Comparison of ENCODE assay signal across 8 mouse cellular contexts in the genomic region with DNA sequence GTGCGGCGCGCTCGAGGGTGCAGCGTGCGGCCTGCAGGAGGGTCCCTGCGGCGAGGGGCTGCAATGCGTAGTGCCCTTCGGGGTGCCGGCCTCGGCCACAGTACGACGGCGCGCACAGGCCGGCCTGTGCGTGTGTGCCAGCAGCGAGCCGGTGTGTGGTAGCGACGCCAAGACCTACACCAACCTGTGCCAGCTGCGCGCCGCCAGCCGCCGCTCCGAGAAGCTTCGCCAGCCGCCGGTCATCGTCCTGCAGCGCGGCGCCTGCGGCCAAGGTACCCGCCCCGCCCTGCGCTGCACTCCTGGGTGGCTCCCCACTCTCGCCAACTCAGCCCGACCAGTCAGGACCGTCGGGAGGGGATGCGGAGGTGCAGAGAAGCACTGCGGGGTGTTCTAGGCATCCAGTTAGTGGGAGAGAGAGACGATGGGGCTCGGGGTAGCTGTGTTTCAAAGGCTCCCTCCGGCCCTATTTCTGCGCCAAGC. TPM values are rescaled to one million over a fixed set of nuclear protein-coding genes. Genes with fewer than 3 reads are reported as not detected.
DNase-seq lines count a peak whose midpoint lies in the region; TF ChIP-seq lines count a peak whose summit lies in the region.

No protein-coding gene starts in this region.

- TF ChIP-seq POLR2A in cerebellum, adult 2 months (IDR thresholded peaks at IDR 0.05; ENCODE audit: borderline replicate concordance, insufficient read depth, low read length): no peak

- no peaks in the 10 kb centered on the region for H3K4me1 ChIP-seq in cerebellum, adult 2 months (ENCODE audit: control insufficient read depth, insufficient read depth, low read length)

- under 1% methylated on average over 49 of the region's 49 CpGs for WGBS in cerebellum, adult 2 months

- H3K27ac ChIP-seq in cerebellum, adult 2 months (ENCODE audit: insufficient read depth, low read length): no peak overlapping the region; the same call in 1 of the 2 replicates

- H3K4me3 ChIP-seq in cerebellum, adult 2 months (replicated peaks; ENCODE audit: insufficient read depth, low read depth, low read length): peak overlapping the region; percentile 51

- no peak for TF ChIP-seq CTCF in cerebellum, adult 2 months (IDR thresholded peaks at IDR 0.05; ENCODE audit: borderline replicate concordance, insufficient read depth, low read depth, low read length)

- intact Hi-C loops in left cerebral cortex, postnatal 4 days (cut with DNase I): no loop called here

- DNase-seq in cerebellum, adult 2 months: peak in 1 of 2 experiments; percentile 25
- no peak for DNase-seq in cerebellum, adult 11-12 months
- DNase-seq in embryo, embryonic 10.5 days (ENCODE audit: low spot score): peak; percentile 11
- DNase-seq in heart, adult 9 months (ENCODE audit: low spot score in 2 of 2): peak; percentile 53 to 56
- peak; percentile 67 for DNase-seq in kidney, adult 9 months
- DNase-seq in lung, postnatal 10 days: peak; percentile 33
- DNase-seq in right cerebral cortex, adult 2 months (ENCODE audit: low spot score in 2 of 2): no peak
- no peak for DNase-seq in left cerebral cortex, postnatal 4 days

- no peaks in the 10 kb centered on the region; the same call in 1 of the 2 replicates for H3K27me3 ChIP-seq in cerebellum, adult 2 months (ENCODE audit: control insufficient read depth, insufficient read depth, low read length)

RNA-seq across cellular contexts. Expression of gene Htra1, which starts 0.6 kb away (rescaled TPM):
- 188 and 231 TPM in 2 replicates for polyA plus RNA-seq in cerebellum, adult 2 months (2012; rRNA removed)
- 10 to 100 TPM; 45.2 to 48.8 TPM for total RNA-seq in left cerebral cortex, postnatal 4 days (2021)

Comparison
In these comparisons a context has a peak if more than half of its experiments do, and no peak if none do; other contexts are left out.
1. DNase-seq: peak in embryo, embryonic 10.5 days (single experiment), heart, adult 9 months (2 of 2), kidney, adult 9 months (single experiment) and lung, postnatal 10 days (single experiment); none in cerebellum, adult 11-12 months (single experiment), right cerebral cortex, adult 2 months (0 of 2) and left cerebral cortex, postnatal 4 days (single experiment).